Mouse (Mus musculus) liver, adult 2 months (tissue): ENCODE results near the gene Gabpa. TPM values are rescaled to one million over a fixed set of nuclear protein-coding genes. Genes with fewer than 3 reads are reported as not detected.

Experiments
- DNase-seq: peaks from one replicate; pipeline ENCODE4 v3.0.0-alpha.2; 2011; ENCODE audit warnings: low read depth, low spot score; ENCODE audit errors: extremely low read depth
- H3K27ac ChIP-seq: fragments of 200-500 bp; replicated peaks from 2 replicates; pipeline ENCODE4 v1.5.1; 2012; ENCODE audit warnings: low read depth, mild to moderate bottlenecking, control low read depth, inconsistent platforms, low read length; ENCODE audit not compliant: insufficient read depth
- H3K27me3 ChIP-seq: fragments of 200-500 bp; 2 replicates; pipeline ENCODE4 v1.6.1; 2012; ENCODE audit warnings: mild to moderate bottlenecking, moderate library complexity, low read length, inconsistent platforms; ENCODE audit not compliant: control insufficient read depth, insufficient read depth
- H3K36me3 ChIP-seq: fragments of 200-500 bp; 2 replicates; pipeline ENCODE4 v1.6.1; 2012; ENCODE audit warnings: low read length, inconsistent platforms; ENCODE audit not compliant: control insufficient read depth, insufficient read depth
- H3K4me1 ChIP-seq: fragments of 200-500 bp; 2 replicates; pipeline ENCODE4 v1.6.1; 2011; ENCODE audit warnings: low read length; ENCODE audit not compliant: control insufficient read depth, insufficient read depth
- H3K4me3 ChIP-seq: fragments of 200-500 bp; 2 replicates; pipeline ENCODE4 v1.5.1; 2011; ENCODE audit warnings: low read depth, mild to moderate bottlenecking, control low read depth, low read length, moderate library complexity; ENCODE audit not compliant: insufficient read depth
- H3K79me2 ChIP-seq: fragments of 200-500 bp; 2 replicates; pipeline ENCODE4 v1.6.1; 2012; ENCODE audit warnings: inconsistent platforms, mild to moderate bottlenecking, low read length, moderate library complexity; ENCODE audit not compliant: control insufficient read depth, insufficient read depth
- H3K9ac ChIP-seq: fragments of 200-500 bp; 2 replicates; pipeline ENCODE4 v1.6.1; 2012; ENCODE audit warnings: low read depth, mild to moderate bottlenecking, control low read depth, inconsistent platforms, low read length
- CTCF ChIP-seq: fragments of 200-500 bp; IDR thresholded peaks from 2 replicates; pipeline ENCODE4 v1.5.1; 2011; ENCODE audit warnings: low read depth, low read length, control low read depth
- POLR2A ChIP-seq: fragments of 200-500 bp; IDR thresholded peaks from 2 replicates; pipeline ENCODE4 v1.6.1; 2011; ENCODE audit warnings: low read length, control low read depth; ENCODE audit not compliant: insufficient read depth; ENCODE audit errors: extremely low read depth
- WGBS: fragments of 180-500 bp; shearing (Covaris S2); methylation state at CpG from one replicate; pipeline ENCODE4 v1.1.7; 2018; 5-methylcytosine and 5-hydroxymethylcytosine counted together
- polyA plus RNA-seq: library from polyadenylated mRNA; depleted of rRNA; stranded (reverse); fragments of >200 nt; gene quantifications from 2 replicates; pipeline ENCODE4 v1.2.3, GENCODE M21; 2012; rRNA removed
- total RNA-seq: library from RNA; depleted of rRNA; stranded (reverse); fragments of >200 nt; gene quantifications from 2 replicates; pipeline ENCODE4 v1.2.3, GENCODE M21; 2014; rRNA removed

The Gabpa gene
- total and polyA plus RNA-seq, 2 experiments, result 5.8 to 36.4 TPM

DNA sequence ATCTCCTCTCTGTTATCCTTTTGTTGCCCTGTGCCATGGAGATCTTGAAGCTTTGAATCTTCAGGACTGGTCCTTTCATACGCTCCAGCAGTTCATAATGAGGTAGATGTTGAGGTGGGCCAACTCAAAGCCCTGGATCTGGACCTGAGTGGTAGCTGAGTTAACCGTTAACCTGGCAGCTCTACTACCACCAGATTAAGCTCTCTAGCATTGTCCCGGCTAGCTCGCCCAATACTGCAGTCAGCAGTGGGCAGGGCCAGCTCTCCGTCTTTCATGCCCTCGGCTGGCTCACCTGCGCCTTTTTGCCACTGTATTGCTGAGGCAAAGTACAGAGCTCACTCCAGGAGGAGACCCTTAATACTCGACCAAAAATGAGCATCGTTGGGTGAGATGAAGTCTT, 46.4 kb downstream of the Gabpa start:
- Histone ChIP-seq H3K4me3 (no peak overlapping the region), H3K4me1 (no peaks in the 10 kb centered on the region), H3K27me3 (no peaks in the 10 kb centered on the region), H3K36me3 (no peaks in the 10 kb centered on the region), H3K79me2 (no peaks in the 10 kb centered on the region), H3K27ac (no peak overlapping the region), H3K9ac (no peak overlapping the region)
- WGBS, result 66% methylated on average over 9 of the region's 9 CpGs
- no peak for TF ChIP-seq POLR2A
- no peak for TF ChIP-seq CTCF
- DNase-seq, result no peak

DNA sequence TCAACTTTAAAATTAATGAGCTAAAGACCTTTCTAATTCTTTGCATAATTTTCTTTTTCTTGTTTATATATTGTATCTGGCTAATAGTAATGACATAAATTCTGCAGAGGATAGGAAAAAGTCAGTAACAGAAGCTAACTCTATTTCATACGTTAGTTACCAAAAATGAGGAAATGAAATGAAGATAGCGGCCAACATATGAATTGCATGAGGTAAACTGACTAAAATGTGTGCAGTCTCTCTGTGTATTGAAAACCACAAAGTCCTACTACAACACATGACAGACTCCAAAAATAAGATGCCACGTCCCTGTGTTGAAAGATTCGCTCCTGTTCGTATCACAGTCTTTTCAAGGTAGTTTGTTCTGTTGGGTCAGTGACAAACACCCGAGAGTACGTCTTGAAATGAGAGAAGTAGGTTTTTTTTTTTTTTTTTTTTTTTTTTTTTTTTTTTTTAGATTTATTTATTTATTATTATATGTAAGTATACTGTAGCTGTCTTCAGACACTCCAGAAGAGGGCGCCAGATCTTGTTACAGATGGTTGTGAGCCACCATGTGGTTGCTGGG, 47.1 kb downstream of the Gabpa start:
- Histone ChIP-seq H3K4me3 (no peak overlapping the region), H3K36me3 (no peaks in the 10 kb centered on the region), H3K9ac (no peak overlapping the region), H3K4me1 (no peaks in the 10 kb centered on the region), H3K27ac (no peak overlapping the region), H3K27me3 (no peaks in the 10 kb centered on the region), H3K79me2 (no peaks in the 10 kb centered on the region)
- TF ChIP-seq CTCF (no peak), POLR2A (no peak)
- DNase-seq, result no peak
- WGBS, result 85% methylated on average over 8 of the region's 8 CpGs

GRCm38 (mm10) chr16:84884572-84884971, 49.8 kb downstream of the Gabpa start:
- Histone ChIP-seq H3K27me3 (no peaks in the 10 kb centered on the region), H3K79me2 (no peaks in the 10 kb centered on the region), H3K27ac (no peak overlapping the region), H3K36me3 (no peaks in the 10 kb centered on the region), H3K9ac (no peak overlapping the region), H3K4me3 (no peak overlapping the region), H3K4me1 (no peaks in the 10 kb centered on the region)
- 85% methylated on average over 8 of the region's 8 CpGs for WGBS
- no peak for DNase-seq
- TF ChIP-seq CTCF (no peak), POLR2A (no peak)

DNA sequence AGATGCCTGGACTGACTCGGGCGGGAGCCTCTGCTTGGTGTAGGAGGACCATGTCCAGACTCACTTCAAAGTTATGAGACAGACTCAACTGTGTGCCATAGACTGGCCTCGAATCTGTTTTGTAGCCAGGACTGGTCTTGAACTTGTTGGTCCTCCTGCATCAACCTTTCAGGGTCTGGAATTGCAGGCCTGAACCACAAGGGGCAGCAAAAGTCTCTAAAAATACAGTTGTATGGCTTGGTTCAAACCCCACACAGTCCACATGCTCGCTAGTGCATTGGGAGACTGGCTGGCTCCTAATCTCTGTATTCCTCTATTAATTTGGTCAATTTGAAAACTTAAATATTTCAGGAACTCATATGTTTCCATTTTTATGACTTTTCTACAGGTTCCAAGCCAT, 68.3 kb downstream of the Gabpa start:
- 92% methylated on average over 4 of the region's 4 CpGs for WGBS
- H3K36me3 ChIP-seq, result no peaks in the 10 kb centered on the region

GRCm38 (mm10) chr16:84911477-84912165, 76.9 kb downstream of the Gabpa start:
- TF ChIP-seq POLR2A (no peak), CTCF (no peak)
- Histone ChIP-seq H3K4me1 (no peaks in the 10 kb centered on the region), H3K79me2 (no peaks in the 10 kb centered on the region), H3K9ac (no peak overlapping the region), H3K4me3 (no peak overlapping the region), H3K36me3 (no peaks in the 10 kb centered on the region), H3K27ac (no peak overlapping the region), H3K27me3 (no peaks in the 10 kb centered on the region)
- DNase-seq, result no peak
- WGBS, result 91% methylated on average over 8 of the region's 8 CpGs

More for the DNA sequence above, 68.3 kb downstream of the Gabpa start:
- H3K79me2 ChIP-seq, result no peaks in the 10 kb centered on the region
- no peak for DNase-seq
- H3K27me3 ChIP-seq, result no peaks in the 10 kb centered on the region
- no peaks in the 10 kb centered on the region for H3K4me1 ChIP-seq
- H3K27ac ChIP-seq, result no peak overlapping the region
- TF ChIP-seq CTCF (no peak), POLR2A (no peak)
- no peak overlapping the region for H3K4me3 ChIP-seq
- H3K9ac ChIP-seq, result no peak overlapping the region

Other genes with a start within 250 kb of the Gabpa start
- 36.9 and 40.1 TPM in 2 replicates for gene Mrpl39, start 99.2 kb upstream of the Gabpa start, total RNA-seq
- 47.8 and 55.9 TPM in 2 replicates for gene Mrpl39, start 99.2 kb upstream of the Gabpa start, polyA plus RNA-seq
- gene Jam2, start 60.8 kb upstream of the Gabpa start, total RNA-seq, result 5.0 and 9.8 TPM in 2 replicates
- 2.3 and 2.4 TPM in 2 replicates for gene Jam2, start 60.8 kb upstream of the Gabpa start, polyA plus RNA-seq
- gene Atp5j, start 700 bp downstream of the Gabpa start, total RNA-seq, result 296 and 354 TPM in 2 replicates
- gene Atp5j, start 700 bp downstream of the Gabpa start, polyA plus RNA-seq, result 196 and 235 TPM in 2 replicates